Mouse (Mus musculus): ENCODE data around the gene Cldn18. TPM values are rescaled to one million over a fixed set of nuclear protein-coding genes. Genes with fewer than 3 reads are reported as not detected.
A peak's percentile ranks its signal among the peaks of the same experiment; 100 is the strongest.

Gene Cldn18
- polyA plus RNA-seq, 1 experiment from 2014 or later = not detected

DNA sequence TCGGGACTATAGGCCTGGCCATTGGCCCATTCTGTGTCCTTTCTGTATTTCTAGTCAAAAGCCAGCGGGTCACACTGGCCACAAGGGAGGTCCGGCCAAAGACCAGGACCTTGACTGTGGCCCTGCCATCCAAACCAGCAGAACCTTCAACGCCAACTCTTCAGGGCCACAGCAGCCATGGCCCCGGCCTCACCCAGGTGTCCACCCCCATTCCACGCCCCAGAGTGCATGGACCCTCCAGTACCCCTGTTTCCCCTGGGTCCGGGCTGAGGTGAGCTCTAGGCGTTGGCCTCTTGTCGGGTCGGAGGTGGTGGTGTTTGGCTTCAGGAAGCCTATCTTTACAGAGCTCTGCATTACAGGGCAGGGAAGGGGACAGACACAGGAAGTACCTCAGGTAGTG is 54.2 kb downstream of the Cldn18 start:
- peaks cover 7% of the 10 kb centered on the region; the same call in 1 of the 2 replicates for H3K36me3 ChIP-seq (ENCODE audit: control insufficient read depth, insufficient read depth, low read length)
- 95% methylated on average over 10 of the region's 10 CpGs for WGBS
- H3K27me3 ChIP-seq (ENCODE audit: control insufficient read depth, insufficient read depth, low read depth, low read length) = no peaks in the 10 kb centered on the region
- H3K9ac ChIP-seq (ENCODE audit: low read depth, low read length) = no peak overlapping the region
- no peaks in the 10 kb centered on the region for H3K9me3 ChIP-seq (replicated peaks; ENCODE audit: control insufficient read depth, low read length, poor library complexity, severe bottlenecking)
- H3K4me1 ChIP-seq (ENCODE audit: control insufficient read depth, insufficient read depth, low read length) = no peaks in the 10 kb centered on the region
- no peak overlapping the region for H3K27ac ChIP-seq (ENCODE audit: low read length)
- H3K4me2 ChIP-seq (ENCODE audit: low read length) = no peak overlapping the region
- ATAC-seq = peak; percentile 45; the same call in 1 of the 2 replicates
- no peak overlapping the region for H3K4me3 ChIP-seq (ENCODE audit: low read depth, low read length)

DNA sequence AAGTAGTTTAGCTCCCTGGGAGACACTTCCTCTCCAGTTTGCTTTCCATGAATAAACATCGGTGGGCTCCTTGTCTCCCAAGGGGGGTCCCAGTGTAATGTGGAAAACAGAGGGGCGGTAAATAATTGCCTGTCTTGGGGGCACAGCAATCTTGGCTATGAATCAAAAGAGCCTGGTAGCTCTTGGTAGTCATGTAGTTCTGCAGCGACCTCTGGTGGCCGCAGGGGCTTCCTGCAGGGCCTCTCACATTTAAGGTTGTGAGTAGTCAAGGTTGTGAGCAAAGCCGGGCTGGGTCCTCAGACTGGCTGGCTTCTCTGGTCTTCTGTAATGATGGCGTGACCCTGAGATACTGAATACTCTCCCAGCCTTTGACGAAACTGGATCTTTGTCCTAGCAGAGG is 54.7 kb downstream of the Cldn18 start:
- Histone ChIP-seq H3K36me3 (ENCODE audit: control insufficient read depth, insufficient read depth, low read length) (peaks cover 5% of the 10 kb centered on the region; the same call in 1 of the 2 replicates), H3K4me1 (ENCODE audit: control insufficient read depth, insufficient read depth, low read length) (no peaks in the 10 kb centered on the region), H3K27me3 (ENCODE audit: control insufficient read depth, insufficient read depth, low read depth, low read length) (no peaks in the 10 kb centered on the region), H3K4me3 (ENCODE audit: low read depth, low read length) (no peak overlapping the region), H3K27ac (ENCODE audit: low read length) (no peak overlapping the region), H3K4me2 (ENCODE audit: low read length) (no peak overlapping the region), H3K9ac (ENCODE audit: low read depth, low read length) (no peak overlapping the region), H3K9me3 (replicated peaks; ENCODE audit: control insufficient read depth, low read length, poor library complexity, severe bottlenecking) (no peaks in the 10 kb centered on the region)
- 26% methylated on average over 7 of the region's 7 CpGs for WGBS
- ATAC-seq = peak; percentile 66; the same call in 1 of the 2 replicates

DNA sequence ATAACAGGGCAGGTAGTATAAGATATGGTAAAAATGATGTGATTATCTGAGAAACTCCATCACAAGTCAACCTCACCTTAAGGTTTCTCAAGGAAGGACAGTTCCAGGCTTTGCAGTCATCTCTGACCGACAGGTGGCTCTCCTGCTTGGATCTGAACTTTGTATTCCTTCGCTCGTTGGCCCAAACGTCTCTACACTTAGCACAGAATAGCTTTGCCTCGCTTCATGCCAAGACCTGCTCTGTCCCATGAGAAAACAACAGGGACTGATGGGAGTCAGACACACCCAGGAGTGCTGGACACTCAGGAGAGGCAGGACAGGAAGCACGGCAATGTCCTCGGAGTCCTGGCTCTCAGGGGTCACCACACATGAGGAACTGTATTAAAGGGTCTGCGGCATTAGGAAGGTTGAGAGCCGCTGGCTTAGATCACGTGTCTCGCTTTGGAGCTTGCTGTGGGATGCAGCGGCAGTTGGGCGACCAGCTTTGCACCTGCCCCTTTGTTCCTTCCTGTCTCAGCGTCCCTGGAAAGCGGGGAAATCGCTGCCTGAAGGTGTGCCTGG is 55.4 kb downstream of the Cldn18 start:
- no peak for ATAC-seq
- Histone ChIP-seq H3K27me3 (ENCODE audit: control insufficient read depth, insufficient read depth, low read depth, low read length) (no peaks in the 10 kb centered on the region), H3K9me3 (replicated peaks; ENCODE audit: control insufficient read depth, low read length, poor library complexity, severe bottlenecking) (no peaks in the 10 kb centered on the region), H3K4me3 (ENCODE audit: low read depth, low read length) (no peak overlapping the region), H3K9ac (ENCODE audit: low read depth, low read length) (no peak overlapping the region), H3K4me1 (ENCODE audit: control insufficient read depth, insufficient read depth, low read length) (no peaks in the 10 kb centered on the region), H3K36me3 (ENCODE audit: control insufficient read depth, insufficient read depth, low read length) (peaks cover 3% of the 10 kb centered on the region; the same call in 1 of the 2 replicates), H3K4me2 (ENCODE audit: low read length) (no peak overlapping the region), H3K27ac (ENCODE audit: low read length) (no peak overlapping the region)
- WGBS = 72% methylated on average over 16 of the region's 16 CpGs

DNA sequence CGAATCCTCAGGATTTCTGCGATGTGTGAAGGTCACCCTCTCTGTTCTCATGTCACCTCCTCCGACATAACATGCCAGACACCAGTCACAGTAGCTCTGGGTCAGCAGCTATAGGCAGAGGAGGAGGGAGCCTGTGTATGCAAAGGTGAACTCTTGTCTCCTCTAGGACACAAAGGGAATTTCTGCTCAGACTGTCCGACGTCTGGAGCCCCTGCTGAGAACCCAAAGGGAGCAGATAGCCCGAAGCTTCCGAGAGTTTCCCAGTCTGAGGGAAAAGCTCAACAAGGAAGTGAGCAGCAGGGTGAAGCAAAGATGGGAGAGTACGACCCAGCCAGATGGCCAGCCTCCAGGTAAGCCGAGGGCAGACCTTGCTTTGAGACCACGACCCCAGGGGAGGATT is 56.3 kb downstream of the Cldn18 start:
- Histone ChIP-seq H3K27me3 (ENCODE audit: control insufficient read depth, insufficient read depth, low read depth, low read length) (no peaks in the 10 kb centered on the region), H3K9me3 (replicated peaks; ENCODE audit: control insufficient read depth, low read length, poor library complexity, severe bottlenecking) (no peaks in the 10 kb centered on the region), H3K4me1 (ENCODE audit: control insufficient read depth, insufficient read depth, low read length) (no peaks in the 10 kb centered on the region), H3K4me3 (ENCODE audit: low read depth, low read length) (no peak overlapping the region), H3K27ac (ENCODE audit: low read length) (no peak overlapping the region), H3K9ac (ENCODE audit: low read depth, low read length) (no peak overlapping the region), H3K4me2 (ENCODE audit: low read length) (no peak overlapping the region), H3K36me3 (ENCODE audit: control insufficient read depth, insufficient read depth, low read length) (peaks cover 3% of the 10 kb centered on the region; the same call in 1 of the 2 replicates)
- no peak for ATAC-seq
- 83% methylated on average over 10 of the region's 10 CpGs for WGBS

DNA sequence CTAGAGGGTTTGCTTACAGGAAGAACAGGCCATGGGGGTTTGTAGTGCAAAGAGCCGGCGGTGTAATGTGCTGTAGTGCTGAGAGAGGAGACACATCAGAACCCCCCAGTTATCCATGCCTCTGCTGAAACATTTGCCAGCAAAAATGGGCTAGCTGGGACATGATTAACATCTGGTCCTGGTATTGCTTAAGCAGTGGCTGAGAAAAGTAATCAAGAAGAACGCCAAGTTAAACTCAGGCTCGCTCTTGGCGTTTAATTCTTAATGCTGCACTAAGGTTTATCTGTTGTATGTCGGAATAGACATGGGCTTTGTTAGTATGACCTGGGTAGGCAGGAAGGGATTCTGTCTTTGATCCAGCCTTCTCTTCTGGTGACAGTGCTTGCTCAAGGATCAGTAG is 71.0 kb downstream of the Cldn18 start:
- Histone ChIP-seq H3K9me3 (replicated peaks; ENCODE audit: control insufficient read depth, low read length, poor library complexity, severe bottlenecking) (no peaks in the 10 kb centered on the region), H3K4me1 (ENCODE audit: control insufficient read depth, insufficient read depth, low read length) (no peaks in the 10 kb centered on the region), H3K4me2 (ENCODE audit: low read length) (no peak overlapping the region), H3K27ac (ENCODE audit: low read length) (no peak overlapping the region), H3K4me3 (ENCODE audit: low read depth, low read length) (no peak overlapping the region), H3K36me3 (ENCODE audit: control insufficient read depth, insufficient read depth, low read length) (0 out of 2 replicates have a peak, but pooled peaks cover 13% of the 10 kb centered on the region), H3K9ac (ENCODE audit: low read depth, low read length) (no peak overlapping the region), H3K27me3 (ENCODE audit: control insufficient read depth, insufficient read depth, low read depth, low read length) (no peaks in the 10 kb centered on the region)
- ATAC-seq = no peak
- 95% methylated on average over 6 of the region's 6 CpGs for WGBS

DNA sequence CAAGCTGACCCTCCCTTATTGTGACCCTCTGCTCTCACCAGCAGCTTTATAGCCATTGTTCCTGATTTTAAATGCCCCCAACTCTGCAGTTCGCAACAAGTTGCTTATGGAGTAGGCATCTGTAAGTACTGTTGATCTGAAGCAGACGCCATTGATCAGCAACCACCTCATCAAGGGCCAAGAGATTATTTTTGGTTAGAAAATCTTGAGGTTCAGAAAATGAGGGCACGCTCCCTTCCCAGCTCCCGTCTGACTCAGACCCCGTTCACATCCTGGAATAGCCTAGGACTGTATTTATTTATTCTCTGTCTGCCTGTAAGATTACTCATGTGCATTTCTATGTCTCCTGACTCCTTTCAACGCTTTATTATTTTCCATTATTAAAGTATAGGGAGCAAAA is 71.7 kb downstream of the Cldn18 start:
- 86% methylated on average over 6 of the region's 6 CpGs for WGBS
- H3K36me3 ChIP-seq (ENCODE audit: control insufficient read depth, insufficient read depth, low read length) = 0 out of 2 replicates have a peak, but pooled peaks cover 13% of the 10 kb centered on the region
- no peaks in the 10 kb centered on the region for H3K27me3 ChIP-seq (ENCODE audit: control insufficient read depth, insufficient read depth, low read depth, low read length)
- no peak overlapping the region for H3K27ac ChIP-seq (ENCODE audit: low read length)
- no peaks in the 10 kb centered on the region for H3K4me1 ChIP-seq (ENCODE audit: control insufficient read depth, insufficient read depth, low read length)
- no peak overlapping the region for H3K4me3 ChIP-seq (ENCODE audit: low read depth, low read length)
- ATAC-seq = no peak
- no peaks in the 10 kb centered on the region for H3K9me3 ChIP-seq (replicated peaks; ENCODE audit: control insufficient read depth, low read length, poor library complexity, severe bottlenecking)
- H3K4me2 ChIP-seq (ENCODE audit: low read length) = no peak overlapping the region
- no peak overlapping the region for H3K9ac ChIP-seq (ENCODE audit: low read depth, low read length)

DNA sequence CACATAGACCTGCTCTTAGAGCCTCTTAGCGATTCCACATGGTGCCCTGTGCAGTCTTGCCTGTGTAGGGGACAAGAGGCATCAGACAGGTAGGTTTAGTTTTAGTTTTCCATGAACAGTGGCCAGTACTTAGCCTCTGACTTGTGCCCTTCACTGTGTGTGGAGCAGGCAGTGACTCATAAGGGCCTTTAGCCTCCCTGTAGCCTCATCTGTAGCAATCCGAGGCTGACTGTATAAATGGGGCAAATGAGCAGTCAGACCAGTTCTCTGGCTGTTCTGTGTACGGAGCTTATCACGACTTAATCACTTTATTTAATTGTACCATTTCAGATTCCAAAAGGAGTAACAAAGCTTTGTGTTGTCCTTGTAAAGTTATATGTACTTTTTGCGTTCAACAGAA is 77.1 kb downstream of the Cldn18 start:
- no peak for ATAC-seq
- 93% methylated on average over 5 of the region's 5 CpGs for WGBS
- Histone ChIP-seq H3K36me3 (ENCODE audit: control insufficient read depth, insufficient read depth, low read length) (0 out of 2 replicates have a peak, but pooled peaks cover 4% of the 10 kb centered on the region), H3K4me3 (ENCODE audit: low read depth, low read length) (no peak overlapping the region), H3K27ac (ENCODE audit: low read length) (no peak overlapping the region), H3K4me1 (ENCODE audit: control insufficient read depth, insufficient read depth, low read length) (no peaks in the 10 kb centered on the region), H3K9me3 (replicated peaks; ENCODE audit: control insufficient read depth, low read length, poor library complexity, severe bottlenecking) (no peaks in the 10 kb centered on the region), H3K27me3 (ENCODE audit: control insufficient read depth, insufficient read depth, low read depth, low read length) (no peaks in the 10 kb centered on the region), H3K9ac (ENCODE audit: low read depth, low read length) (no peak overlapping the region), H3K4me2 (ENCODE audit: low read length) (no peak overlapping the region)

Other genes starting within 250 kb of the Cldn18 start
- gene Armc8, start 148.4 kb downstream of the Cldn18 start, polyA plus RNA-seq (2015; fragmentation: Nextera tagmentation; extraction: Ambion mirVana) = 83.5 and 87.2 TPM in 2 replicates
- gene Dbr1, start 141.5 kb downstream of the Cldn18 start, polyA plus RNA-seq (2015; fragmentation: Nextera tagmentation; extraction: Ambion mirVana) = 25.3 and 25.6 TPM in 2 replicates
- not detected in 2 replicates for gene A4gnt, start 104.8 kb downstream of the Cldn18 start, polyA plus RNA-seq (2015; fragmentation: Nextera tagmentation; extraction: Ambion mirVana)
- 7.7 and 8.8 TPM in 2 replicates for gene Dzip1l, start 87.8 kb downstream of the Cldn18 start, polyA plus RNA-seq (2015; fragmentation: Nextera tagmentation; extraction: Ambion mirVana)
- 60.0 and 76.6 TPM in 2 replicates for gene Sox14, start 158.9 kb upstream of the Cldn18 start, polyA plus RNA-seq (2015; fragmentation: Nextera tagmentation; extraction: Ambion mirVana)

Data from midbrain, embryonic 16.5 days (tissue).